8 mouse cellular contexts compared by ENCODE assay signal in the genomic region with DNA sequence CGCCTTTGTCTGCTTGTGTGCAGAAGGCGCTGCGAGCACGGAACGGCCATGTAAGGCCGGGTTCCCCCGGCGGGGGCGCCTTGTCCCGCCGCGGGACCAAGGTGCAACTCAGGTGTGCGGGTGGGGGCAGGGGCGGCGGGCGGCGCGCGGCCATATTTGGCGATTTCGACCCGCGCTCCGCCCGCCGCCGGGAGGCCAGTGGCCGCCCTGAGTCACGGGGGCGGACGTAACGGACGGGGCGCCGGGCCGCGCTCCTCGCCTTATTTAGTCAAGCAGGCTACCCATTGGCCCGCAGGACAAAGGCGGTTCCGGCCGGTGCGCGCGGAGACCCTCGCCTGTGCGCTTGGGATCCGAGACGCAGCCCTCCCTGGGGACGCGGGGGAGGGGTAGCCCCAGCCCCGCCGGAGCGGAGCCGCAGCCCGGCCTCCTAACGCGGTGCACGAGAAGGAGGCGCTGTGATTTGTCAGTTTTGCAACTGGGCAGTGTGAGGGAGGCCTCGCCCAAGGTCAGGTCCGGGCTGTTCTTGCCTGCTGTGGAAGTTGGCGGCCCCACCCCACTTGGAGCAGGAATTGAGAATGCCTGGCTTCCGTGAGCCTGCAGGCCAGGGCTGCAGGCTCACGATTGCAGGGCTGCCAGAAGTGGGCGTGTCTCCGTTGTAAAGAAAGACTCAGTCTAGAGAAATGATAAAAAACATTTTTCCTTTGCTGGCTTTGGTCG. TPM values are rescaled to one million over a fixed set of nuclear protein-coding genes. Genes with fewer than 3 reads are reported as not detected.
A peak's percentile ranks its signal among the peaks of the same experiment; 100 is the strongest.
DNase-seq lines count a peak whose midpoint lies in the region; ATAC-seq and TF ChIP-seq lines count a peak whose summit lies in the region.

No protein-coding gene starts in this region.

- peak overlapping the region; percentile 100 for H3K9ac ChIP-seq in heart, embryonic 14.5 days (ENCODE audit: low read length)
- peak overlapping the region; percentile 100 for H3K9ac ChIP-seq in liver, embryonic 15.5 days
- H3K9ac ChIP-seq in neural tube, embryonic 11.5 days (ENCODE audit: low read length): peak overlapping the region; percentile 100
- peak overlapping the region; percentile 100 for H3K9ac ChIP-seq in stomach, postnatal 0 days (ENCODE audit: low read length)

- TF ChIP-seq POLR2A in bone marrow, adult 2 months (IDR thresholded peaks at IDR 0.05; ENCODE audit: borderline replicate concordance, control insufficient read depth, low read depth, low read length): peak; percentile 53; the same call in 1 of the 2 replicates

- peak overlapping the region; percentile 99 for H3K4me3 ChIP-seq in C2C12 (ENCODE audit: insufficient read depth, poor library complexity, severe bottlenecking)
- H3K4me3 ChIP-seq in bone marrow, adult 2 months (replicated peaks; ENCODE audit: control insufficient read depth, low read depth, low read length): peak overlapping the region; percentile 78
- H3K4me3 ChIP-seq in heart, embryonic 14.5 days (ENCODE audit: control insufficient read depth in 1 of 2, insufficient read depth in 1 of 2, low read depth in 1 of 2, low read length in 2 of 2): peak overlapping the region; percentile 78 to 100
- H3K4me3 ChIP-seq in liver, embryonic 15.5 days (replicated peaks): peak overlapping the region; percentile 96
- peak overlapping the region; percentile 100 for H3K4me3 ChIP-seq in neural tube, embryonic 11.5 days (ENCODE audit: low read depth, low read length)
- peak overlapping the region; percentile 99 for H3K4me3 ChIP-seq in stomach, postnatal 0 days (ENCODE audit: low read depth, low read length)

- peaks cover 61% of the 10 kb centered on the region for H3K79me2 ChIP-seq in C2C12 (ENCODE audit: control insufficient read depth, insufficient read depth)

- H3K9me3 ChIP-seq in heart, embryonic 14.5 days (ENCODE audit: control insufficient read depth, low read length): no peaks in the 10 kb centered on the region
- no peaks in the 10 kb centered on the region for H3K9me3 ChIP-seq in liver, embryonic 15.5 days (replicated peaks)
- H3K9me3 ChIP-seq in neural tube, embryonic 11.5 days (ENCODE audit: control insufficient read depth, low read length): no peaks in the 10 kb centered on the region
- no peaks in the 10 kb centered on the region for H3K9me3 ChIP-seq in stomach, postnatal 0 days (ENCODE audit: control insufficient read depth, low read length)

- TF ChIP-seq EP300 in stomach, postnatal 0 days (optimal IDR thresholded peaks at IDR 0.05): no peak

- ATAC-seq in erythroid progenitor cell, adult 5-6 weeks (replicated peaks; ENCODE audit: low FRiP score, poor library complexity, severe bottlenecking): peak; percentile 16; the same call in 1 of the 2 replicates
- ATAC-seq in heart, embryonic 14.5 days (ENCODE audit: insufficient number of reproducible peaks, insufficient read depth, low FRiP score, low read depth): peak; percentile 80
- peak; percentile 11 for ATAC-seq in liver, embryonic 15.5 days (ENCODE audit: insufficient read depth)
- ATAC-seq in neural tube, embryonic 11.5 days (ENCODE audit: insufficient read depth, low FRiP score, low TSS enrichment): peak; percentile 59
- ATAC-seq in stomach, postnatal 0 days (ENCODE audit: low FRiP score, low TSS enrichment): peak; percentile 76

- H3K36me3 ChIP-seq in C2C12 (ENCODE audit: control insufficient read depth, insufficient read depth): peaks cover 18% of the 10 kb centered on the region
- H3K36me3 ChIP-seq in heart, embryonic 14.5 days (ENCODE audit: control insufficient read depth, insufficient read depth, low read length): peaks cover 26% of the 10 kb centered on the region
- H3K36me3 ChIP-seq in liver, embryonic 15.5 days (replicated peaks): peaks cover 12% of the 10 kb centered on the region
- 0 out of 2 replicates have a peak, but pooled peaks cover 2% of the 10 kb centered on the region for H3K36me3 ChIP-seq in neural tube, embryonic 11.5 days (ENCODE audit: control insufficient read depth, insufficient read depth, low read length)
- peaks cover 3% of the 10 kb centered on the region for H3K36me3 ChIP-seq in stomach, postnatal 0 days (ENCODE audit: control insufficient read depth, insufficient read depth, low read length)

- H3ac ChIP-seq in C2C12 (ENCODE audit: control insufficient read depth, insufficient read length, low read depth): peak overlapping the region; percentile 80

- H3K79me3 ChIP-seq in C2C12 (ENCODE audit: low read depth): peaks cover 29% of the 10 kb centered on the region

- peak; percentile 96 for DNase-seq in kidney, postnatal 14 days
- peak; percentile 97 for DNase-seq in neural tube, embryonic 11.5 days (ENCODE audit: low spot score)
- peak; percentile 95 for DNase-seq in stomach, postnatal 0 days (ENCODE audit: low spot score)

- no peaks in the 10 kb centered on the region for H3K27me3 ChIP-seq in C2C12 (ENCODE audit: control insufficient read depth, insufficient read depth, insufficient read length)
- H3K27me3 ChIP-seq in heart, embryonic 14.5 days (ENCODE audit: control insufficient read depth, insufficient read depth, low read length): no peaks in the 10 kb centered on the region
- peaks cover 42% of the 10 kb centered on the region for H3K27me3 ChIP-seq in liver, embryonic 15.5 days
- no peaks in the 10 kb centered on the region for H3K27me3 ChIP-seq in neural tube, embryonic 11.5 days (ENCODE audit: control insufficient read depth, insufficient read depth, low read length)
- H3K27me3 ChIP-seq in stomach, postnatal 0 days (ENCODE audit: control insufficient read depth, insufficient read depth, low read length): no peaks in the 10 kb centered on the region

- peaks cover 8% of the 10 kb centered on the region; the same call in 1 of the 2 replicates for H3K4me1 ChIP-seq in bone marrow, adult 2 months (ENCODE audit: control insufficient read depth, insufficient read depth, low read length)
- H3K4me1 ChIP-seq in heart, embryonic 14.5 days (ENCODE audit: control insufficient read depth in 2 of 2, insufficient read depth in 2 of 2, low read length in 2 of 2): peaks cover 34 to 45% of the 10 kb centered on the region in 2 experiments
- H3K4me1 ChIP-seq in liver, embryonic 15.5 days (replicated peaks): peaks cover 82% of the 10 kb centered on the region
- peaks cover 28% of the 10 kb centered on the region for H3K4me1 ChIP-seq in neural tube, embryonic 11.5 days (ENCODE audit: control insufficient read depth, insufficient read depth, low read length)
- H3K4me1 ChIP-seq in stomach, postnatal 0 days (replicated peaks; ENCODE audit: control insufficient read depth, insufficient read depth): peaks cover 11% of the 10 kb centered on the region

- peak overlapping the region; percentile 98 for H3K27ac ChIP-seq in bone marrow, adult 2 months (ENCODE audit: control insufficient read depth, insufficient read depth, low read depth, low read length, poor library complexity)
- peak overlapping the region; percentile 100 for H3K27ac ChIP-seq in heart, embryonic 14.5 days (replicated peaks in 1 of 2; ENCODE audit: control insufficient read depth in 1 of 2, insufficient read depth in 1 of 2, low read depth in 2 of 2, low read length in 2 of 2)
- peak overlapping the region; percentile 94 for H3K27ac ChIP-seq in liver, embryonic 15.5 days (replicated peaks)
- H3K27ac ChIP-seq in neural tube, embryonic 11.5 days (ENCODE audit: low read depth, low read length): peak overlapping the region; percentile 99
- peak overlapping the region; percentile 100 for H3K27ac ChIP-seq in stomach, postnatal 0 days (replicated peaks)

- H3K4me2 ChIP-seq in heart, embryonic 14.5 days (ENCODE audit: low read length): peak overlapping the region; percentile 98
- peak overlapping the region; percentile 100 for H3K4me2 ChIP-seq in liver, embryonic 15.5 days
- H3K4me2 ChIP-seq in neural tube, embryonic 11.5 days (ENCODE audit: low read depth): peak overlapping the region; percentile 96
- peak overlapping the region; percentile 84 for H3K4me2 ChIP-seq in stomach, postnatal 0 days (replicated peaks; ENCODE audit: low read depth)

- TF ChIP-seq CTCF in C2C12 (IDR thresholded peaks at IDR 0.05; ENCODE audit: control insufficient read depth, insufficient read depth, insufficient read length): no peak
- TF ChIP-seq CTCF in bone marrow, adult 2 months (IDR thresholded peaks at IDR 0.05; ENCODE audit: control insufficient read depth, insufficient read depth, low read length): no peak
- peak; percentile 46 for TF ChIP-seq CTCF in stomach, postnatal 0 days (IDR thresholded peaks at IDR 0.05; ENCODE audit: low read depth)

- WGBS in bone marrow, adult 2 months: under 1% methylated on average over 68 of the region's 68 CpGs
- under 1% methylated on average over 68 of the region's 68 CpGs for WGBS in heart, embryonic 14.5 days
- under 1% methylated on average over 68 of the region's 68 CpGs for WGBS in liver, embryonic 15.5 days (ENCODE audit: insufficient replicate concordance)
- WGBS in neural tube, embryonic 11.5 days: under 1% methylated on average over 67 of the region's 68 CpGs
- WGBS in stomach, postnatal 0 days: 2% methylated on average over 58 of the region's 68 CpGs

RNA-seq across cellular contexts. Expression of gene Actg1, which starts 1.8 kb away (rescaled TPM):
- 7,516 TPM for polyA plus RNA-seq in C2C12 (2012; fragmentation: generic; extraction: Trizol)
- 387 and 760 TPM in 2 replicates for polyA plus RNA-seq in bone marrow, adult 2 months (2011; ENCODE audit: insufficient read depth, insufficient read length, low replicate concordance, missing spikeins)
- total RNA-seq in erythroid progenitor cell, adult 5-6 weeks (2015; ENCODE audit: low replicate concordance): 531 and 597 TPM in 2 replicates
- 282 and 330 TPM in 2 replicates for total RNA-seq in erythroid progenitor cell, adult 5-6 weeks (2017; ENCODE audit: low replicate concordance)
- polyA plus RNA-seq in heart, embryonic 14.5 days (2014; fragmentation: Nextera tagmentation; extraction: Ambion mirVana): 979 and 1,136 TPM in 2 replicates
- 559 and 587 TPM in 2 replicates for polyA plus RNA-seq in liver, embryonic 15.5 days (2015; fragmentation: Nextera tagmentation; extraction: Ambion mirVana)
- 3,675 and 3,804 TPM in 2 replicates for polyA plus RNA-seq in neural tube, embryonic 11.5 days (2014; fragmentation: Nextera tagmentation; extraction: Ambion mirVana)
- 2,268 and 2,377 TPM in 2 replicates for polyA plus RNA-seq in stomach, postnatal 0 days (2015; fragmentation: Nextera tagmentation; extraction: Ambion mirVana)

RNA-seq across cellular contexts. Expression of gene Fscn2, which starts 11.2 kb away (rescaled TPM):
- 0.25 TPM for polyA plus RNA-seq in C2C12 (2012; fragmentation: generic; extraction: Trizol)
- not detected in 2 replicates for polyA plus RNA-seq in bone marrow, adult 2 months (2011; ENCODE audit: insufficient read depth, insufficient read length, low replicate concordance, missing spikeins)
- not detected in 2 replicates for total RNA-seq in erythroid progenitor cell, adult 5-6 weeks (2015; ENCODE audit: low replicate concordance)
- total RNA-seq in erythroid progenitor cell, adult 5-6 weeks (2017; ENCODE audit: low replicate concordance): not detected in 2 replicates
- polyA plus RNA-seq in heart, embryonic 14.5 days (2014; fragmentation: Nextera tagmentation; extraction: Ambion mirVana): 0.62 and 1.1 TPM in 2 replicates
- polyA plus RNA-seq in liver, embryonic 15.5 days (2015; fragmentation: Nextera tagmentation; extraction: Ambion mirVana): not detected in 2 replicates
- 0.42 and 0.81 TPM in 2 replicates for polyA plus RNA-seq in neural tube, embryonic 11.5 days (2014; fragmentation: Nextera tagmentation; extraction: Ambion mirVana)
- polyA plus RNA-seq in stomach, postnatal 0 days (2015; fragmentation: Nextera tagmentation; extraction: Ambion mirVana): 0.41 and 0.47 TPM in 2 replicates

RNA-seq across cellular contexts. Expression of gene Faap100, which starts 28.4 kb away (rescaled TPM):
- 18.0 TPM for polyA plus RNA-seq in C2C12 (2012; fragmentation: generic; extraction: Trizol)
- 3.1 and 10.9 TPM in 2 replicates for polyA plus RNA-seq in bone marrow, adult 2 months (2011; ENCODE audit: insufficient read depth, insufficient read length, low replicate concordance, missing spikeins)
- 6.1 and 8.0 TPM in 2 replicates for total RNA-seq in erythroid progenitor cell, adult 5-6 weeks (2015; ENCODE audit: low replicate concordance)
- 2.0 and 9.4 TPM in 2 replicates for total RNA-seq in erythroid progenitor cell, adult 5-6 weeks (2017; ENCODE audit: low replicate concordance)
- 30.6 and 32.8 TPM in 2 replicates for polyA plus RNA-seq in heart, embryonic 14.5 days (2014; fragmentation: Nextera tagmentation; extraction: Ambion mirVana)
- polyA plus RNA-seq in liver, embryonic 15.5 days (2015; fragmentation: Nextera tagmentation; extraction: Ambion mirVana): 6.2 and 7.2 TPM in 2 replicates
- 34.5 and 39.5 TPM in 2 replicates for polyA plus RNA-seq in neural tube, embryonic 11.5 days (2014; fragmentation: Nextera tagmentation; extraction: Ambion mirVana)
- polyA plus RNA-seq in stomach, postnatal 0 days (2015; fragmentation: Nextera tagmentation; extraction: Ambion mirVana): 14.3 and 15.3 TPM in 2 replicates

Comparison
In these comparisons a context has a peak if more than half of its experiments do, and no peak if none do; other contexts are left out.
1. Peak in every context shown above with its lines: DNase-seq, ATAC-seq, H3K4me3 ChIP-seq and H3K27ac ChIP-seq.
2. ATAC-seq: peak in every context shown above with its lines; median percentile 80 in heart, embryonic 14.5 days; 76 in stomach, postnatal 0 days; 59 in neural tube, embryonic 11.5 days; 16 in erythroid progenitor cell, adult 5-6 weeks; 11 in liver, embryonic 15.5 days.